Comparison of ENCODE assay signal across 9 mouse cellular contexts in genomic region chr13:44238308-44238707, GRCm38 (mm10).
DNase-seq lines count a peak whose midpoint lies in the region; ATAC-seq lines count a peak whose summit lies in the region.
"Had no signal": no experiment of that assay in that cellular context is flagged by ENCODE, and none has a peak within 500 bp of the region (broad histone marks: within the 10 kb centered on the region; RNA-seq: fewer than 3 reads in every experiment).

No protein-coding gene starts in this region.

- peak; percentile 41 to 55 for DNase-seq in layer of hippocampus, postnatal 10 days (ENCODE audit: low spot score in 2 of 2)
- DNase-seq in layer of hippocampus, adult 9-10 months (ENCODE audit: low spot score): no peak
- peak; percentile 26 for DNase-seq in adrenal gland, adult 2 months
- peak; percentile 64 for DNase-seq in cerebellum, adult 9-10 months
- DNase-seq in heart, postnatal 4 days: peak; percentile 75
- peak; percentile 34 to 40 for DNase-seq in lung, postnatal 4 days
- DNase-seq in thymus, adult 18-20 months: no peak
- DNase-seq: liver, embryonic 13.5 days had no signal

- no peak for ATAC-seq in erythroblast, adult 5-6 weeks (replicated peaks; ENCODE audit: low FRiP score, poor library complexity, severe bottlenecking)

Comparison
In these comparisons a context has a peak if more than half of its experiments do, and no peak if none do; other contexts are left out.
1. DNase-seq: peak in layer of hippocampus, postnatal 10 days (2 of 2), adrenal gland, adult 2 months (single experiment), cerebellum, adult 9-10 months (single experiment), heart, postnatal 4 days (single experiment) and lung, postnatal 4 days (2 of 2); none in layer of hippocampus, adult 9-10 months (single experiment) and thymus, adult 18-20 months (0 of 2).